Mouse (Mus musculus): ENCODE data around the gene Ssh2.

GRCm38 (mm10) chr11:77195360-77196109, 20.6 kb upstream of the Ssh2 start:
- TF ChIP-seq CTCF (conservative IDR thresholded peaks at IDR 0.05; ENCODE audit: insufficient read depth, insufficient read length, low read depth, low read length) = no peak
- no peak for TF ChIP-seq POLR2A (IDR thresholded peaks at IDR 0.05; ENCODE audit: low read depth, low read length)

All from kidney, adult 2 months (tissue).